Mouse (Mus musculus) limb, embryonic 10.5 days (tissue): ENCODE measurements around the gene Stat6. TPM values are rescaled to one million over a fixed set of nuclear protein-coding genes. Genes with fewer than 3 reads are reported as not detected.

Experiments
- DNase-seq: peaks from one replicate; pipeline ENCODE4 v3.0.0-alpha.2; 2017; ENCODE audit warnings: low spot score
- H3K27ac ChIP-seq: fragments of 300-500 bp; sonication (generic); 2 replicates; pipeline ENCODE4 v1.5.1; 2016; ENCODE audit warnings: mild to moderate bottlenecking
- H3K27me3 ChIP-seq: fragments of 300-500 bp; sonication (generic); 2 replicates; pipeline ENCODE4 v1.6.1; 2016; ENCODE audit warnings: low read depth, mild to moderate bottlenecking; ENCODE audit not compliant: poor library complexity, severe bottlenecking
- H3K36me3 ChIP-seq: fragments of 300-500 bp; sonication (generic); 2 replicates; pipeline ENCODE4 v1.6.1; 2016; ENCODE audit warnings: mild to moderate bottlenecking, moderate library complexity
- H3K4me1 ChIP-seq: fragments of 300-500 bp; sonication (generic); 2 replicates; pipeline ENCODE4 v1.6.1; 2016
- H3K4me3 ChIP-seq: fragments of 300-500 bp; sonication (generic); 2 replicates; pipeline ENCODE4 v1.5.1; 2016; ENCODE audit warnings: mild to moderate bottlenecking, moderate library complexity
- H3K9me3 ChIP-seq: fragments of 300-500 bp; sonication (generic); replicated peaks from 2 replicates; pipeline ENCODE4 v1.6.1; 2016; ENCODE audit warnings: mild to moderate bottlenecking
- WGBS: fragments of 180-500 bp; shearing (Covaris S2); methylation state at CpG from one replicate; pipeline ENCODE4 v1.1.7; 2016; 5-methylcytosine and 5-hydroxymethylcytosine counted together
- polyA plus RNA-seq: library from polyadenylated mRNA; unstranded; fragments of >200 nt; fragmentation: Nextera tagmentation; extraction: Ambion mirVana; gene quantifications from 2 replicates; pipeline ENCODE4 v1.2.1, GENCODE M21; 2016

Stat6 gene
- polyA plus RNA-seq, 1 experiment from 2014 or later, result 9.7 TPM

- no peak for DNase-seq
- Histone ChIP-seq H3K27ac (no peak overlapping the region), H3K4me1 (peaks cover 94% of the 10 kb centered on the region), H3K27me3 (no peaks in the 10 kb centered on the region), H3K4me3 (peak overlapping the region; percentile 89), H3K36me3 (peaks cover 13% of the 10 kb centered on the region), H3K9me3 (no peaks in the 10 kb centered on the region)
- 38% methylated on average over 6 of the region's 6 CpGs for WGBS
Measured at GRCm38 (mm10) chr10:127618173-127618572, 24.6 kb upstream of the Stat6 start.

- Histone ChIP-seq H3K4me3 (peak overlapping the region; percentile 89), H3K36me3 (0 out of 2 replicates have a peak, but pooled peaks cover 7% of the 10 kb centered on the region), H3K4me1 (peaks cover 83% of the 10 kb centered on the region), H3K27me3 (no peaks in the 10 kb centered on the region), H3K9me3 (no peaks in the 10 kb centered on the region), H3K27ac (peak overlapping the region; percentile 96)
- no peak for DNase-seq
- 29% methylated on average over 8 of the region's 8 CpGs for WGBS
Measured at GRCm38 (mm10) chr10:127619119-127619721, 23.6 kb upstream of the Stat6 start.

DNA sequence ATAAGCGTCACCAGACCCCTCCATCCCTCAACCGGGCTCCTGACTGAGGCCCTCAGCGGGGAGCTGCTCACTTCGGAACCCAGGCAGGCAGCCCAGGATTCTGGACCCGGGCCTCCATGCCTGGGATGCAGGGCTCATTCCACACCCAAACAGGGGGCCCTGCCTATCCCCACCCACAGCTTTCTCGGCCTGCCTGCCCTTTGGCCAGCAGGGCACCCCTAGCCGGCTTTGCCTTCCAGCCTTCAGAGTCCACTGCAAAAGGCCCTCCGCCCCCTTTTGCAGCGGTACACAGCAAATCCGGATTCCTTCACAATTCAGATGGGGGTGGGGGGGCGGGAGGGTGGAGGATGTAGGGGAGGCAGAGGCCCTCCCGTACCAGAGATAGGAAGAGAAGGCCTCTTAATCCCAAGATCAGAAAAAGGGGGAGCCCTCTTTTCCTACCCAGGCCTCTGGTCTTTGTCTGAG lies 22.8 kb upstream of the Stat6 start:
- DNase-seq, result peak; percentile 68
- WGBS, result under 1% methylated on average over 12 of the region's 12 CpGs

GRCm38 (mm10) chr10:127620406-127621190 lies 22.2 kb upstream of the Stat6 start, which contains the start of gene Lrp1:
Lrp1 (minus strand) TSS chr10:127621148.
- H3K27ac ChIP-seq, result peak within 1 kb of the TSS; percentile 96
- WGBS, result under 1% methylated on average over 26 of the region's 32 CpGs
- peak; percentile 83 for DNase-seq
- H3K4me1 ChIP-seq, result peaks cover 69% of the 10 kb centered on the region
- 0 out of 2 replicates have a peak, but pooled peaks cover 7% of the 10 kb centered on the region for H3K36me3 ChIP-seq
- peak within 1 kb of the TSS; percentile 89 for H3K4me3 ChIP-seq
- H3K9me3 ChIP-seq, result no peaks in the 10 kb centered on the region
- H3K27me3 ChIP-seq, result no peaks in the 10 kb centered on the region

More for the DNA sequence above, 22.8 kb upstream of the Stat6 start:
- H3K27me3 ChIP-seq, result no peaks in the 10 kb centered on the region
- H3K36me3 ChIP-seq, result 0 out of 2 replicates have a peak, but pooled peaks cover 7% of the 10 kb centered on the region
- H3K4me1 ChIP-seq, result peaks cover 76% of the 10 kb centered on the region
- peak overlapping the region; percentile 96 for H3K27ac ChIP-seq
- peak overlapping the region; percentile 89 for H3K4me3 ChIP-seq
- no peaks in the 10 kb centered on the region for H3K9me3 ChIP-seq

DNA sequence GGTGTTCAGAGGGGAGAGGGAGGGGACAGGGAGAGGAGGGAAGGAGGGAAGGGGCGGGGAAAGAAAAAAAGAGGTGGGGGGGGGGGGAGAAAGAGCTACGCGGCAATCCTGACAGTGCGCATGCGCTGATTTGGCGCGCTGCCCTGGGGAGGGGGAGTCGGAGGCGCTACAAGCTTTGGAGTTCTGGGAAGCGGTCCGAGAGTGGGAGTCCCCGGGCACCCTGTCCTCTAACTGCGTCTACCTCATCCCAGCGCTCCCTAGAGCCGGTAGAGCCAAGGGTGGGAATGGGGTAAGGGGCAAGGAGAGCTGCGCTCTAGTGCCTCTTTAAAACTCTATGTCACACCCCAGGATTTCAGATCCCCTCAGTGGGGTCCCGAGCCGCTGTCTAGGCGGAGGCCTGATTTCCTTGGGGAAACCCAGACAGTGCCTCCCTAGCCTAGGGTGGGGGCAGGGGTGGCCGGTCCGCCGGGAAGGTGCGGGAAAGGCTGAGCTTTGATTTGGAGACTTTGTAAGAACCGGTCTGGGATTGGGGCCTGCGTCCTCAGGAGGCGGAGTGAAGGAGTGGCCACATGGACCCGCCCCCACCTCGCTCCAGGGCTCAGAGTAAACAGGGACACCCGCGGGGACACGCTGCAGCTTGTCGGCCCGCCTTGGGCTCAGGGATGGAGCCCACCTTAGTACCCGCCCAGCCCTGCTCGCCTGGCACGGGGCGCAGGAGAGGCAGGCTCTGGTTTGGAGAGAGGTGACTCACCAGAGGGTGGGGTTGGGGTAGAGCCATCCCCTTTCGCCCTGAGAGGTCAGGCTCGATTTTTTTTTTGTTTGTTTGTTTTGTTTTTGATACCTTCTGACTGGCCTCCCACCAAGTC lies 21.4 kb upstream of the Stat6 start:
- WGBS, result under 1% methylated on average over 34 of the region's 39 CpGs
- Histone ChIP-seq H3K27me3 (no peaks in the 10 kb centered on the region), H3K27ac (peak overlapping the region; percentile 96), H3K9me3 (peaks cover 2% of the 10 kb centered on the region; the same call in 1 of the 2 replicates), H3K4me1 (peaks cover 61% of the 10 kb centered on the region), H3K36me3 (0 out of 2 replicates have a peak, but pooled peaks cover 7% of the 10 kb centered on the region), H3K4me3 (peak overlapping the region; percentile 89)
- peak; percentile 91 for DNase-seq

- H3K27ac ChIP-seq, result peak overlapping the region; percentile 96
- no peaks in the 10 kb centered on the region for H3K27me3 ChIP-seq
- peak overlapping the region; percentile 89 for H3K4me3 ChIP-seq
- 0 out of 2 replicates have a peak, but pooled peaks cover 7% of the 10 kb centered on the region for H3K36me3 ChIP-seq
- WGBS, result under 1% methylated on average over 13 of the region's 13 CpGs
- H3K9me3 ChIP-seq, result peaks cover 4% of the 10 kb centered on the region; the same call in 1 of the 2 replicates
- peaks cover 55% of the 10 kb centered on the region for H3K4me1 ChIP-seq
- peak; percentile 76 for DNase-seq
Measured at GRCm38 (mm10) chr10:127622057-127622392, 20.8 kb upstream of the Stat6 start.

DNA sequence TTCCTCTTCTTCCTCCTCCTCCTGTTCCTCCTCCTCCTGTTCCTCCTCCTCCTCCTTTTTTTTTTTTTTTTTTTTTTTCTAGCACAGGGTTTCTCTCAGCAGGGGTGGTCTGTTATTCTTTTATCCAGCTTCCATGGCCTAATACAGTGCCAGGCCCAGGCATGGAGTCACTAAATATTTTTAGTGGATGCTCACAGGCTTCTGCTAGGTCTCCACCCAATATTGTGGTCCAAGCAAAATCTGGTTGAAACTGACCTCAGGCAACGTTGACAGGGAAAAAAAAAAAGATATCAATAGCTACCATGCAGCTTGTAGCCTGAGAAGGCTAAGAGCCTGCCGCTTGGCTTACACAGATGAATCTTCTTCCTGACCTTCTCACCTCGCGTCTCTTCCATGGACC lies 20.1 kb upstream of the Stat6 start:
- no peak for DNase-seq
- H3K36me3 ChIP-seq, result 0 out of 2 replicates have a peak, but pooled peaks cover under 1% of the 10 kb centered on the region
- H3K27me3 ChIP-seq, result no peaks in the 10 kb centered on the region
- peak overlapping the region; percentile 96; the same call in 1 of the 2 replicates for H3K27ac ChIP-seq
- H3K4me3 ChIP-seq, result peak overlapping the region; percentile 89; the same call in 1 of the 2 replicates
- H3K4me1 ChIP-seq, result peaks cover 49% of the 10 kb centered on the region
- WGBS, result 72% methylated on average over 4 of the region's 4 CpGs
- peaks cover 4% of the 10 kb centered on the region; the same call in 1 of the 2 replicates for H3K9me3 ChIP-seq

GRCm38 (mm10) chr10:127623439-127624216 lies 19.2 kb upstream of the Stat6 start:
- Histone ChIP-seq H3K36me3 (no peaks in the 10 kb centered on the region), H3K4me3 (no peak overlapping the region), H3K27me3 (no peaks in the 10 kb centered on the region), H3K4me1 (peaks cover 39% of the 10 kb centered on the region), H3K27ac (no peak overlapping the region), H3K9me3 (peaks cover 4% of the 10 kb centered on the region; the same call in 1 of the 2 replicates)
- DNase-seq, result no peak
- WGBS, result 91% methylated on average over 6 of the region's 6 CpGs

- H3K27me3 ChIP-seq, result no peaks in the 10 kb centered on the region
- 88% methylated on average over 3 of the region's 3 CpGs for whole genome bisulfite sequencing
- peaks cover 4% of the 10 kb centered on the region; the same call in 1 of the 2 replicates for H3K9me3 ChIP-seq
- no peak for DNase-seq
- H3K4me3 ChIP-seq, result no peak overlapping the region
- H3K36me3 ChIP-seq, result no peaks in the 10 kb centered on the region
- peaks cover 13% of the 10 kb centered on the region for H3K4me1 ChIP-seq
- H3K27ac ChIP-seq, result no peak overlapping the region
Measured at GRCm38 (mm10) chr10:127626433-127626832, 16.4 kb upstream of the Stat6 start.

DNA sequence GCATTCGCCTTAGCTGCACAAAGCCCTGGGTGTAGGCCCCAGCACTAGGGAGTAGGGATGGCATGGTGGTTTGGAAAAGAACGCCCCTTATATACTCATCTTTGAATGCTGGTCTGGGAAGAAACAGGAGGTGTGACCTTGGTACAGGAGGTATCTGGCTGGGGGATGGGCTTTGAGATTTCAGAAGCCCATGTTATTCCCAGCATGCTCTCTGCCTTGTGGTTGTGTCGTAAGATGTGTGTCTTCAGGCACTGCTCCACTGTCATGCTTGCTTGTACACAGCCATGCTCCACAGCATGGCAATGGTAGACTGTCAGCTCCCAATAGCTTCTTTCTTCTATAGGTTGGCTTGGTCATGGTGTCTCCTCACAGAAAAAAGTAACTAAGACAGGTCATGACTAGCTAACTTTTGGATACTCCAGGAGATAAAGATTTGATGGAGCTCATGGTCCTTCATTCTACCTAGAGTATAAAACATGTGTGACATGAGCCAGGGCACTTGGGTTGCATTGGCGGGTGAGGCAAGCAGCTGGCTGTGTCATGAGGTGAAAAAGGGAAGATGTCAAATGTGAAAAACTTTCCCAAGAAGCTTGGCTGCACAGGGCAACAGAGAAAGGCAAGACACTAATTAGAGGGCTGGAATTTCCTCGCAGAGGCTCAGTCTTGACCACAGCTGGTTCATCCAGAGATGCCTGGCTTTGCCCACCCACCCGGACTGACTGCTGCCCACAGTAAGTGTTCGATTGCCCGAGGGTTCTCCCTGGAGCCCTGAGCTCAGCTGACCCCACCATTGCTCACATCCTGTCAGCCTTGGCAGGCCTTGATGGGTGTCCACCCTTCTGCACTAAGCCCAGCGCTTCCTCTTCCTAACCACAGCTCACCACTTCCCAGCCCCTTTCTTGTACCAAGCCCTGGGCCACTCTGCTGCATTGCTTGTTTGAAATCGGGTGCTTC lies 11.2 kb upstream of the Stat6 start:
- Histone ChIP-seq H3K27ac (no peak overlapping the region), H3K36me3 (no peaks in the 10 kb centered on the region), H3K9me3 (peaks cover under 1% of the 10 kb centered on the region; the same call in 1 of the 2 replicates), H3K27me3 (no peaks in the 10 kb centered on the region), H3K4me3 (no peak overlapping the region), H3K4me1 (peaks cover 8% of the 10 kb centered on the region; the same call in 1 of the 2 replicates)
- no peak for DNase-seq
- 80% methylated on average over 10 of the region's 10 CpGs for WGBS
